ENCODE assay signal across 9 mouse cellular contexts in genomic region chr5:35387834-35388490, GRCm38 (mm10). TPM values are rescaled to one million over a fixed set of nuclear protein-coding genes. Genes with fewer than 3 reads are reported as not detected.
DNase-seq lines count a peak whose midpoint lies in the region; ATAC-seq and TF ChIP-seq lines count a peak whose summit lies in the region.
"Had no signal": no experiment of that assay in that cellular context is flagged by ENCODE, and none has a peak within 500 bp of the region (broad histone marks: within the 10 kb centered on the region; RNA-seq: fewer than 3 reads in every experiment).

No protein-coding gene starts in this region.

- peaks cover 7% of the 10 kb centered on the region for H3K9me3 ChIP-seq in heart, embryonic 14.5 days (ENCODE audit: control insufficient read depth, low read length)
- H3K9me3 ChIP-seq in embryonic facial prominence, embryonic 13.5 days, result no peaks in the 10 kb centered on the region
- H3K9me3 ChIP-seq in intestine, embryonic 16.5 days (ENCODE audit: control insufficient read depth, low read length), result no peaks in the 10 kb centered on the region
- no peaks in the 10 kb centered on the region for H3K9me3 ChIP-seq in midbrain, postnatal 0 days (ENCODE audit: low read length)

- 3% methylated on average over 38 of the region's 38 CpGs for WGBS in heart, embryonic 14.5 days
- 1% methylated on average over 38 of the region's 38 CpGs for WGBS in embryonic facial prominence, embryonic 13.5 days
- 3% methylated on average over 38 of the region's 38 CpGs for WGBS in intestine, embryonic 16.5 days
- WGBS in midbrain, postnatal 0 days, result 2% methylated on average over 38 of the region's 38 CpGs
- 3% methylated on average over 38 of the region's 38 CpGs for WGBS in cerebellum, adult 2 months

- no peak overlapping the region for H3K27ac ChIP-seq in heart, embryonic 14.5 days (replicated peaks in 1 of 2; ENCODE audit: control insufficient read depth in 1 of 2, insufficient read depth in 1 of 2, low read depth in 2 of 2, low read length in 2 of 2)
- no peak overlapping the region for H3K27ac ChIP-seq in embryonic facial prominence, embryonic 13.5 days
- no peak overlapping the region for H3K27ac ChIP-seq in intestine, embryonic 16.5 days (ENCODE audit: low read length)
- H3K27ac ChIP-seq in midbrain, postnatal 0 days (ENCODE audit: low read depth, low read length), result no peak overlapping the region
- no peak overlapping the region for H3K27ac ChIP-seq in cerebellum, adult 2 months (ENCODE audit: insufficient read depth, low read length)
- H3K27ac ChIP-seq: layer of hippocampus, adult 2 months had no signal

- H3K4me2 ChIP-seq in heart, embryonic 14.5 days (ENCODE audit: low read length), result peak overlapping the region; percentile 62
- peak overlapping the region; percentile 79 for H3K4me2 ChIP-seq in embryonic facial prominence, embryonic 13.5 days
- H3K4me2 ChIP-seq in intestine, embryonic 16.5 days (ENCODE audit: low read depth, low read length), result peak overlapping the region; percentile 78
- peak overlapping the region; percentile 34 for H3K4me2 ChIP-seq in midbrain, postnatal 0 days (ENCODE audit: low read depth, low read length, poor library complexity, severe bottlenecking)

- intact Hi-C loops in heart, postnatal 36 days (cut with DNase I), result no loop called here

- no peak for TF ChIP-seq CTCF in midbrain, postnatal 0 days (IDR thresholded peaks at IDR 0.05)
- TF ChIP-seq CTCF in cerebellum, adult 2 months (IDR thresholded peaks at IDR 0.05; ENCODE audit: borderline replicate concordance, insufficient read depth, low read depth, low read length), result no peak

- H3K27me3 ChIP-seq in heart, embryonic 14.5 days (ENCODE audit: control insufficient read depth, insufficient read depth, low read length), result peaks cover 100% of the 10 kb centered on the region
- peaks cover 100% of the 10 kb centered on the region for H3K27me3 ChIP-seq in embryonic facial prominence, embryonic 13.5 days
- H3K27me3 ChIP-seq in intestine, embryonic 16.5 days (replicated peaks; ENCODE audit: control insufficient read depth, insufficient read depth, low read length), result peaks cover 96% of the 10 kb centered on the region
- H3K27me3 ChIP-seq in midbrain, postnatal 0 days (ENCODE audit: insufficient read depth, low read length), result peaks cover 100% of the 10 kb centered on the region
- peaks cover 9% of the 10 kb centered on the region; the same call in 1 of the 2 replicates for H3K27me3 ChIP-seq in cerebellum, adult 2 months (ENCODE audit: control insufficient read depth, insufficient read depth, low read length)

- no peak for ATAC-seq in heart, embryonic 14.5 days (ENCODE audit: insufficient number of reproducible peaks, insufficient read depth, low FRiP score, low read depth)
- ATAC-seq in embryonic facial prominence, embryonic 13.5 days (ENCODE audit: insufficient number of reproducible peaks, insufficient read depth, low FRiP score, low TSS enrichment, low read depth), result no peak
- no peak for ATAC-seq in intestine, embryonic 16.5 days
- ATAC-seq in midbrain, postnatal 0 days (ENCODE audit: low FRiP score), result no peak

- peak overlapping the region; percentile 43 to 49 for H3K4me3 ChIP-seq in heart, embryonic 14.5 days (ENCODE audit: control insufficient read depth in 1 of 2, insufficient read depth in 1 of 2, low read depth in 1 of 2, low read length in 2 of 2)
- peak overlapping the region; percentile 57 for H3K4me3 ChIP-seq in embryonic facial prominence, embryonic 13.5 days
- H3K4me3 ChIP-seq in intestine, embryonic 16.5 days (ENCODE audit: low read length), result peak overlapping the region; percentile 57
- H3K4me3 ChIP-seq in midbrain, postnatal 0 days (ENCODE audit: low read depth, low read length), result peak overlapping the region; percentile 30
- H3K4me3 ChIP-seq in cerebellum, adult 2 months (replicated peaks; ENCODE audit: insufficient read depth, low read depth, low read length), result no peak overlapping the region
- H3K4me3 ChIP-seq: layer of hippocampus, adult 2 months had no signal

- H3K9ac ChIP-seq in heart, embryonic 14.5 days (ENCODE audit: low read length), result no peak overlapping the region
- peak overlapping the region; percentile 55; the same call in 1 of the 2 replicates for H3K9ac ChIP-seq in embryonic facial prominence, embryonic 13.5 days
- no peak overlapping the region for H3K9ac ChIP-seq in intestine, embryonic 16.5 days (ENCODE audit: low read depth, low read length)
- H3K9ac ChIP-seq in midbrain, postnatal 0 days (replicated peaks; ENCODE audit: low read length, poor library complexity, severe bottlenecking), result no peak overlapping the region

- no peaks in the 10 kb centered on the region for H3K36me3 ChIP-seq in heart, embryonic 14.5 days (ENCODE audit: control insufficient read depth, insufficient read depth, low read length)
- no peaks in the 10 kb centered on the region for H3K36me3 ChIP-seq in embryonic facial prominence, embryonic 13.5 days
- no peaks in the 10 kb centered on the region for H3K36me3 ChIP-seq in intestine, embryonic 16.5 days (ENCODE audit: control insufficient read depth, insufficient read depth, low read length)
- H3K36me3 ChIP-seq in midbrain, postnatal 0 days (ENCODE audit: insufficient read depth, low read length), result no peaks in the 10 kb centered on the region

- peaks cover 0 to 11% of the 10 kb centered on the region in 2 experiments; a peak in 3 of 4 replicates for H3K4me1 ChIP-seq in heart, embryonic 14.5 days (ENCODE audit: control insufficient read depth in 2 of 2, insufficient read depth in 2 of 2, low read length in 2 of 2)
- H3K4me1 ChIP-seq in embryonic facial prominence, embryonic 13.5 days, result peaks cover 28% of the 10 kb centered on the region
- H3K4me1 ChIP-seq in intestine, embryonic 16.5 days (ENCODE audit: control insufficient read depth, insufficient read depth, low read length), result peaks cover 19% of the 10 kb centered on the region
- H3K4me1 ChIP-seq in midbrain, postnatal 0 days (ENCODE audit: insufficient read depth, low read length), result peaks cover 3% of the 10 kb centered on the region; the same call in 1 of the 2 replicates
- H3K4me1 ChIP-seq in cerebellum, adult 2 months (ENCODE audit: control insufficient read depth, insufficient read depth, low read length), result no peaks in the 10 kb centered on the region

- no peak for DNase-seq in heart, postnatal 36 days
- DNase-seq in midbrain, postnatal 0 days (ENCODE audit: low spot score), result no peak
- DNase-seq in T-cell, adult 2 months (ENCODE audit: low spot score), result no peak
- no peak for DNase-seq in cerebellum, adult 2 months
- no peak for DNase-seq in layer of hippocampus, adult 18-20 months (ENCODE audit: low spot score in 2 of 2)

- no peak for TF ChIP-seq POLR2A in cerebellum, adult 2 months (IDR thresholded peaks at IDR 0.05; ENCODE audit: borderline replicate concordance, insufficient read depth, low read length)

RNA-seq across cellular contexts. Expression of gene Hmx1, which starts 0.9 kb away (rescaled TPM):
- polyA plus RNA-seq in heart, embryonic 14.5 days (2014; fragmentation: Nextera tagmentation; extraction: Ambion mirVana), result not detected in 2 replicates
- not detected for total RNA-seq in heart, postnatal 36 days (2021)
- 1.1 and 2.2 TPM in 2 replicates for polyA plus RNA-seq in embryonic facial prominence, embryonic 13.5 days (2015; fragmentation: Nextera tagmentation; extraction: Ambion mirVana)
- polyA plus RNA-seq in intestine, embryonic 16.5 days (2015; fragmentation: Nextera tagmentation; extraction: Ambion mirVana), result not detected in 2 replicates
- not detected in 2 replicates for total RNA-seq in midbrain, postnatal 0 days (2014; rRNA removed)
- polyA plus RNA-seq in midbrain, postnatal 0 days (2015; fragmentation: Nextera tagmentation; extraction: Ambion mirVana), result not detected in 2 replicates
- polyA plus RNA-seq in cerebellum, adult 2 months (2012; rRNA removed), result not detected in 2 replicates
- not detected for total RNA-seq in layer of hippocampus, adult 18-20 months (2021)
- total RNA-seq: layer of hippocampus, adult 2 months had no signal
